Mouse (Mus musculus) Patski (cell line): Measurements from ENCODE around the gene Cnot9. TPM values are rescaled to one million over a fixed set of nuclear protein-coding genes. Genes with fewer than 3 reads are reported as not detected.

Experiments used
- ATAC-seq: fragments of 100-300 bp; one replicate; pipeline ENCODE4 v1.8.0; 2021
- CTCF ChIA-PET: fragments of 350-600 bp; sonication (Branson Sonifier 250); formaldehyde crosslinking; loops from one replicate; lab custom pipeline; 2022; ENCODE audit warnings: inconsistent platforms; lab: Charles Lee
- POLR2A ChIA-PET: fragments of 350-600 bp; sonication (Branson Sonifier 250); formaldehyde crosslinking; loops from one replicate; lab custom pipeline; 2022; ENCODE audit warnings: antibody characterized with exemption, inconsistent platforms; lab: Charles Lee
- DNase-seq: peaks from one replicate; pipeline ENCODE4 v3.0.0-alpha.2; 2011; ENCODE audit warnings: low read depth, low spot score
- H3K27me3 ChIP-seq: fragments of 371-371 bp; one replicate; pipeline ENCODE4 v1.5.1; 2021
- CTCF ChIP-seq: fragments of 100-300 bp; IDR thresholded peaks from one replicate; pipeline ENCODE4 v1.5.1; 2021
- in situ Hi-C: fragments of 300-500 bp; cut with MboI; formaldehyde crosslinking; loops from 3 replicates; pipeline ENCODE4 v1.11.1; 2018; ENCODE audit warnings: low pct_unique_long_range_greater_than_20kb, mixed read lengths
- polyA plus RNA-seq: library from polyadenylated mRNA; unstranded; gene quantifications from one replicate; pipeline ENCODE4 v1.2.3, GENCODE M21; 2021

Cnot9 gene
- polyA plus RNA-seq, 1 experiment from 2014 or later: 43.5 TPM

GRCm38 (mm10) chr1:74538650-74539049 is 32.8 kb downstream of the Cnot9 start:
- ChIA-PET CTCF (interaction anchor here (0.8 kb wide), 1 partner anchor 9 kb away, joined by 3 read pairs; no protein-coding TSS in a partner anchor), POLR2A (interaction anchor here (0.6 kb wide), 1 partner anchor 11 kb away, joined by 4 read pairs; no protein-coding TSS in a partner anchor)
- in situ Hi-C loops: no loop called here
- H3K27me3 ChIP-seq: peaks cover 9% of the 10 kb centered on the region
- DNase-seq (no peak), ATAC-seq (no peak)
- TF ChIP-seq CTCF: no peak

GRCm38 (mm10) chr1:74542451-74542961 is 36.6 kb downstream of the Cnot9 start, which contains the start of gene Plcd4:
Gene Plcd4, plus strand, starts transcription at chr1:74542888.
- no peak for ATAC-seq

GRCm38 (mm10) chr1:74544184-74544583 is 38.3 kb downstream of the Cnot9 start, which contains the start of gene Usp37:
Gene Usp37, minus strand, starts transcription at chr1:74544284.
- no peak for DNase-seq
- TF ChIP-seq CTCF: no peak
- ChIA-PET CTCF (no interaction called here), POLR2A (no interaction called here)
- H3K27me3 ChIP-seq: peaks cover 25% of the 10 kb centered on the region
- no peak for ATAC-seq
- in situ Hi-C loops: no loop called here

More at GRCm38 (mm10) chr1:74542451-74542961, 36.6 kb downstream of the Cnot9 start, which contains the start of gene Plcd4:
- CTCF ChIA-PET: no interaction called here
- POLR2A ChIA-PET: no interaction called here
- in situ Hi-C loops: no loop called here
- no peak for DNase-seq
- TF ChIP-seq CTCF: no peak
- H3K27me3 ChIP-seq: peaks cover 25% of the 10 kb centered on the region

GRCm38 (mm10) chr1:74559061-74559460 is 53.2 kb downstream of the Cnot9 start:
- ATAC-seq (no peak), DNase-seq (no peak)
- in situ Hi-C loops: no loop called here
- H3K27me3 ChIP-seq: no peaks in the 10 kb centered on the region
- POLR2A ChIA-PET: no interaction called here
- TF ChIP-seq CTCF: no peak
- CTCF ChIA-PET: no interaction called here

- TF ChIP-seq CTCF: no peak
- H3K27me3 ChIP-seq: no peaks in the 10 kb centered on the region
- POLR2A ChIA-PET: no interaction called here
- DNase-seq (no peak), ATAC-seq (no peak)
- CTCF ChIA-PET: no interaction called here
- in situ Hi-C loops: no loop called here
These were observed 60.0 kb downstream of the Cnot9 start for GRCm38 (mm10) chr1:74565834-74566233.

GRCm38 (mm10) chr1:74569739-74570719 is 64.2 kb downstream of the Cnot9 start:
- ChIA-PET CTCF (interaction anchor here (1.5 kb wide), 1 partner anchor 7 kb away, joined by 3 read pairs; no protein-coding TSS in a partner anchor), POLR2A (no interaction called here)
- no peak for DNase-seq
- in situ Hi-C loops: no loop called here
- H3K27me3 ChIP-seq: no peaks in the 10 kb centered on the region
- TF ChIP-seq CTCF: no peak
- no peak for ATAC-seq

Other genes with a start within 250 kb of the Cnot9 start
- 1.7 TPM for gene Gpbar1, start 227.5 kb upstream of the Cnot9 start, polyA plus RNA-seq
- gene Aamp, start 221.3 kb upstream of the Cnot9 start, polyA plus RNA-seq: 257 TPM
- gene Pnkd, start 221.1 kb upstream of the Cnot9 start, polyA plus RNA-seq: 158 TPM
- gene Tmbim1, start 200.4 kb upstream of the Cnot9 start, polyA plus RNA-seq: 28.0 TPM
- 2.2 TPM for gene Catip, start 143.9 kb upstream of the Cnot9 start, polyA plus RNA-seq
- 0.10 TPM for gene Slc11a1, start 130.9 kb upstream of the Cnot9 start, polyA plus RNA-seq
- 81.9 TPM for gene Ctdsp1, start 114.5 kb upstream of the Cnot9 start, polyA plus RNA-seq
- 0.13 TPM for gene Vil1, start 96.7 kb upstream of the Cnot9 start, polyA plus RNA-seq
- gene Plcd4, start 36.8 kb downstream of the Cnot9 start, polyA plus RNA-seq: 0.83 TPM
- 8.4 TPM for gene Usp37, start 38.2 kb downstream of the Cnot9 start, polyA plus RNA-seq
- gene Zfp142, start 82.2 kb downstream of the Cnot9 start, polyA plus RNA-seq: 14.9 TPM
- gene Bcs1l, start 82.2 kb downstream of the Cnot9 start, polyA plus RNA-seq: 24.9 TPM
- gene Rnf25, start 95.3 kb downstream of the Cnot9 start, polyA plus RNA-seq: 60.1 TPM
- gene Stk36, start 95.4 kb downstream of the Cnot9 start, polyA plus RNA-seq: 12.5 TPM
- gene Ttll4, start 155.7 kb downstream of the Cnot9 start, polyA plus RNA-seq: 23.6 TPM
- not detected for gene Cyp27a1, start 207.5 kb downstream of the Cnot9 start, polyA plus RNA-seq
- not detected for gene Prkag3, start 243.2 kb downstream of the Cnot9 start, polyA plus RNA-seq